Mouse (Mus musculus) midbrain, embryonic 10.5 days (tissue): Measurements from ENCODE around the gene Mylk2. TPM values are rescaled to one million over a fixed set of nuclear protein-coding genes. Genes with fewer than 3 reads are reported as not detected.

Source experiments
- DNase-seq: peaks from one replicate; pipeline ENCODE4 v3.0.0-alpha.2; 2017; ENCODE audit warnings: low spot score
- H3K27ac ChIP-seq: fragments of 300-500 bp; sonication (generic); replicated peaks from 2 replicates; pipeline ENCODE4 v1.5.1; 2016; ENCODE audit warnings: mild to moderate bottlenecking
- H3K27me3 ChIP-seq: fragments of 300-500 bp; sonication (generic); 2 replicates; pipeline ENCODE4 v1.6.1; 2016; ENCODE audit warnings: low read depth, mild to moderate bottlenecking; ENCODE audit not compliant: poor library complexity, severe bottlenecking
- H3K36me3 ChIP-seq: fragments of 300-500 bp; sonication (generic); 2 replicates; pipeline ENCODE4 v1.6.1; 2016; ENCODE audit warnings: mild to moderate bottlenecking, moderate library complexity
- H3K4me1 ChIP-seq: fragments of 300-500 bp; sonication (generic); 2 replicates; pipeline ENCODE4 v1.6.1; 2016
- H3K4me3 ChIP-seq: fragments of 300-500 bp; sonication (generic); 2 replicates; pipeline ENCODE4 v1.5.1; 2016; ENCODE audit warnings: mild to moderate bottlenecking, moderate library complexity
- H3K9me3 ChIP-seq: fragments of 300-500 bp; sonication (generic); replicated peaks from 2 replicates; pipeline ENCODE4 v1.6.1; 2016; ENCODE audit warnings: mild to moderate bottlenecking
- WGBS: fragments of 180-500 bp; shearing (Covaris S2); methylation state at CpG from one replicate; pipeline ENCODE4 v1.1.7; 2016; 5-methylcytosine and 5-hydroxymethylcytosine counted together
- polyA plus RNA-seq: library from polyadenylated mRNA; unstranded; fragments of >200 nt; fragmentation: Nextera tagmentation; extraction: Ambion mirVana; gene quantifications from 2 replicates; pipeline ENCODE4 v1.2.1, GENCODE M21; 2016

Mylk2 gene
- polyA plus RNA-seq, result 0.06 and 0.07 TPM in 2 replicates

GRCm38 (mm10) chr2:152911031-152911430 is at the start of gene Mylk2:
Gene Mylk2 (plus strand): TSS chr2:152911352.
- H3K36me3 ChIP-seq, result no peaks in the 10 kb centered on the region
- peaks cover 55% of the 10 kb centered on the region for H3K27me3 ChIP-seq
- no peak within 1 kb of the TSS for H3K27ac ChIP-seq
- H3K4me1 ChIP-seq, result peaks cover 28% of the 10 kb centered on the region
- H3K4me3 ChIP-seq, result no peak within 1 kb of the TSS
- no peak for DNase-seq
- H3K9me3 ChIP-seq, result no peaks in the 10 kb centered on the region
- WGBS, result 28% methylated on average over 12 of the region's 12 CpGs

- Histone ChIP-seq H3K36me3 (peaks cover 99% of the 10 kb centered on the region), H3K4me3 (no peak overlapping the region), H3K9me3 (no peaks in the 10 kb centered on the region), H3K27ac (no peak overlapping the region), H3K27me3 (no peaks in the 10 kb centered on the region), H3K4me1 (no peaks in the 10 kb centered on the region)
- 97% methylated on average over 1 of the region's 1 CpGs for WGBS
- no peak for DNase-seq
Measured at GRCm38 (mm10) chr2:152861891-152862290, 49.3 kb upstream of the Mylk2 start.

- 82% methylated on average over 3 of the region's 3 CpGs for WGBS
- Histone ChIP-seq H3K27me3 (no peaks in the 10 kb centered on the region), H3K9me3 (no peaks in the 10 kb centered on the region), H3K36me3 (peaks cover 99% of the 10 kb centered on the region), H3K27ac (no peak overlapping the region), H3K4me1 (no peaks in the 10 kb centered on the region), H3K4me3 (no peak overlapping the region)
- no peak for DNase-seq
Measured at GRCm38 (mm10) chr2:152862638-152863037, 48.5 kb upstream of the Mylk2 start.

- 97% methylated on average over 6 of the region's 6 CpGs for WGBS
- Histone ChIP-seq H3K36me3 (peaks cover 99% of the 10 kb centered on the region), H3K27ac (no peak overlapping the region), H3K4me3 (no peak overlapping the region), H3K4me1 (no peaks in the 10 kb centered on the region), H3K27me3 (no peaks in the 10 kb centered on the region), H3K9me3 (no peaks in the 10 kb centered on the region)
- DNase-seq, result no peak
Measured at GRCm38 (mm10) chr2:152863346-152863745, 47.8 kb upstream of the Mylk2 start.

- 94% methylated on average over 3 of the region's 3 CpGs for WGBS
- Histone ChIP-seq H3K4me1 (no peaks in the 10 kb centered on the region), H3K27me3 (no peaks in the 10 kb centered on the region), H3K9me3 (no peaks in the 10 kb centered on the region), H3K27ac (no peak overlapping the region), H3K36me3 (peaks cover 98% of the 10 kb centered on the region), H3K4me3 (no peak overlapping the region)
- DNase-seq, result no peak
Measured at GRCm38 (mm10) chr2:152878239-152878638, 32.9 kb upstream of the Mylk2 start.

- Histone ChIP-seq H3K4me1 (no peaks in the 10 kb centered on the region), H3K36me3 (peaks cover 98% of the 10 kb centered on the region), H3K4me3 (no peak overlapping the region), H3K27me3 (no peaks in the 10 kb centered on the region), H3K9me3 (no peaks in the 10 kb centered on the region), H3K27ac (no peak overlapping the region)
- no peak for DNase-seq
- WGBS, result 95% methylated on average over 13 of the region's 13 CpGs
Measured at GRCm38 (mm10) chr2:152880898-152881297, 30.3 kb upstream of the Mylk2 start.

- no peak for DNase-seq
- Histone ChIP-seq H3K27me3 (no peaks in the 10 kb centered on the region), H3K27ac (no peak overlapping the region), H3K9me3 (no peaks in the 10 kb centered on the region), H3K4me1 (no peaks in the 10 kb centered on the region), H3K4me3 (no peak overlapping the region), H3K36me3 (peaks cover 99% of the 10 kb centered on the region)
- WGBS, result 94% methylated on average over 6 of the region's 6 CpGs
Measured at GRCm38 (mm10) chr2:152884101-152884645, 27.0 kb upstream of the Mylk2 start.

- no peaks in the 10 kb centered on the region for H3K27me3 ChIP-seq
- H3K4me1 ChIP-seq, result no peaks in the 10 kb centered on the region
- 91% methylated on average over 3 of the region's 3 CpGs for whole genome bisulfite sequencing
- H3K9me3 ChIP-seq, result no peaks in the 10 kb centered on the region
- H3K4me3 ChIP-seq, result no peak overlapping the region
- H3K36me3 ChIP-seq, result peaks cover 97% of the 10 kb centered on the region
- no peak for DNase-seq
- no peak overlapping the region for H3K27ac ChIP-seq
Measured at GRCm38 (mm10) chr2:152887230-152887629, 23.9 kb upstream of the Mylk2 start.

GRCm38 (mm10) chr2:152888774-152889173 is 22.4 kb upstream of the Mylk2 start:
- H3K4me3 ChIP-seq, result no peak overlapping the region
- 92% methylated on average over 5 of the region's 5 CpGs for WGBS
- peaks cover 97% of the 10 kb centered on the region for H3K36me3 ChIP-seq
- no peaks in the 10 kb centered on the region for H3K27me3 ChIP-seq
- no peaks in the 10 kb centered on the region for H3K9me3 ChIP-seq
- DNase-seq, result no peak
- no peaks in the 10 kb centered on the region for H3K4me1 ChIP-seq
- H3K27ac ChIP-seq, result no peak overlapping the region

GRCm38 (mm10) chr2:152895834-152896233 is 15.3 kb upstream of the Mylk2 start:
- Histone ChIP-seq H3K4me1 (no peaks in the 10 kb centered on the region), H3K4me3 (no peak overlapping the region), H3K9me3 (no peaks in the 10 kb centered on the region), H3K27me3 (no peaks in the 10 kb centered on the region), H3K27ac (no peak overlapping the region), H3K36me3 (peaks cover 65% of the 10 kb centered on the region)
- DNase-seq, result no peak
- 93% methylated on average over 9 of the region's 9 CpGs for WGBS

GRCm38 (mm10) chr2:152896926-152897325 is 14.2 kb upstream of the Mylk2 start:
- H3K36me3 ChIP-seq, result peaks cover 54% of the 10 kb centered on the region
- 96% methylated on average over 3 of the region's 3 CpGs for WGBS
- no peak overlapping the region for H3K4me3 ChIP-seq
- peaks cover 9% of the 10 kb centered on the region for H3K4me1 ChIP-seq
- no peaks in the 10 kb centered on the region for H3K9me3 ChIP-seq
- DNase-seq, result no peak
- no peak overlapping the region for H3K27ac ChIP-seq
- H3K27me3 ChIP-seq, result no peaks in the 10 kb centered on the region

- Histone ChIP-seq H3K27me3 (0 out of 2 replicates have a peak, but pooled peaks cover 2% of the 10 kb centered on the region), H3K9me3 (no peaks in the 10 kb centered on the region), H3K27ac (no peak overlapping the region), H3K4me1 (peaks cover 20% of the 10 kb centered on the region), H3K4me3 (no peak overlapping the region), H3K36me3 (peaks cover 33% of the 10 kb centered on the region)
- DNase-seq, result no peak
- 75% methylated on average over 6 of the region's 6 CpGs for WGBS
Measured at GRCm38 (mm10) chr2:152899011-152899410, 12.1 kb upstream of the Mylk2 start.

- Histone ChIP-seq H3K27ac (no peak overlapping the region), H3K27me3 (0 out of 2 replicates have a peak, but pooled peaks cover 2% of the 10 kb centered on the region), H3K4me3 (no peak overlapping the region), H3K9me3 (no peaks in the 10 kb centered on the region), H3K36me3 (peaks cover 10% of the 10 kb centered on the region), H3K4me1 (peaks cover 32% of the 10 kb centered on the region)
- 92% methylated on average over 15 of the region's 15 CpGs for WGBS
- no peak for DNase-seq
Measured at GRCm38 (mm10) chr2:152901296-152901695, 9.9 kb upstream of the Mylk2 start.
